Mouse (Mus musculus) Patski (cell line): ENCODE measurements around the gene Ip6k2. TPM values are rescaled to one million over a fixed set of nuclear protein-coding genes. Genes with fewer than 3 reads are reported as not detected.

ENCODE experiments used
- ATAC-seq: fragments of 100-300 bp; one replicate; pipeline ENCODE4 v1.8.0; 2021
- CTCF ChIA-PET: fragments of 350-600 bp; sonication (Branson Sonifier 250); formaldehyde crosslinking; loops from one replicate; lab custom pipeline; 2022; ENCODE audit warnings: inconsistent platforms; lab: Charles Lee
- POLR2A ChIA-PET: fragments of 350-600 bp; sonication (Branson Sonifier 250); formaldehyde crosslinking; loops from one replicate; lab custom pipeline; 2022; ENCODE audit warnings: antibody characterized with exemption, inconsistent platforms; lab: Charles Lee
- DNase-seq: peaks from one replicate; pipeline ENCODE4 v3.0.0-alpha.2; 2011; ENCODE audit warnings: low read depth, low spot score
- H3K27me3 ChIP-seq: fragments of 371-371 bp; one replicate; pipeline ENCODE4 v1.5.1; 2021
- CTCF ChIP-seq: fragments of 100-300 bp; IDR thresholded peaks from one replicate; pipeline ENCODE4 v1.5.1; 2021
- in situ Hi-C: fragments of 300-500 bp; cut with MboI; formaldehyde crosslinking; loops from 3 replicates; pipeline ENCODE4 v1.11.1; 2018; ENCODE audit warnings: low pct_unique_long_range_greater_than_20kb, mixed read lengths
- polyA plus RNA-seq: library from polyadenylated mRNA; unstranded; gene quantifications from one replicate; pipeline ENCODE4 v1.2.3, GENCODE M21; 2021

The Ip6k2 gene
- 89.9 TPM for polyA plus RNA-seq

- ChIA-PET CTCF (interaction anchor here (0.8 to 3.3 kb wide), 2 partner anchors 14 to 15 kb away, joined by 3 to 15 read pairs; no protein-coding TSS in a partner anchor), POLR2A (interaction anchor here (0.6 to 2.6 kb wide), 4 partner anchors 15 to 1512 kb away, joined by 3 to 7 read pairs (median 4); no protein-coding TSS in a partner anchor)
- DNase-seq, result no peak
- ATAC-seq, result peak; percentile 98
- H3K27me3 ChIP-seq, result no peaks in the 10 kb centered on the region
- in situ Hi-C loops, result no loop called here
- no peak for TF ChIP-seq CTCF
These were observed at the start of gene Ip6k2 for GRCm38 (mm10) chr9:108783548-108784463. Ip6k2 (plus strand) TSS chr9:108783796.

- CTCF ChIA-PET, result no interaction called here
- POLR2A ChIA-PET, result no interaction called here
- TF ChIP-seq CTCF, result no peak
- in situ Hi-C loops, result no loop called here
- DNase-seq (no peak), ATAC-seq (no peak)
- H3K27me3 ChIP-seq, result no peaks in the 10 kb centered on the region
These were observed 49.0 kb upstream of the Ip6k2 start for GRCm38 (mm10) chr9:108734626-108735025.

GRCm38 (mm10) chr9:108739239-108739638 lies 44.4 kb upstream of the Ip6k2 start:
- ChIA-PET CTCF (interaction anchor here (1.5 to 2.1 kb wide), 2 partner anchors 14 to 41 kb away, joined by 3 to 5 read pairs; no protein-coding TSS in a partner anchor), POLR2A (interaction anchor here (0.6 kb wide), 1 partner anchor 103 kb away, joined by 4 read pairs; no protein-coding TSS in a partner anchor)
- in situ Hi-C loops, result no loop called here
- no peaks in the 10 kb centered on the region for H3K27me3 ChIP-seq
- DNase-seq (no peak), ATAC-seq (peak; percentile 51)
- no peak for TF ChIP-seq CTCF

- CTCF ChIA-PET, result interaction anchor here (2.1 kb wide), 1 partner anchor 13 kb away, joined by 5 read pairs; no protein-coding TSS in a partner anchor
- POLR2A ChIA-PET, result interaction anchor here (0.5 to 0.6 kb wide), 2 partner anchors 103 to 327 kb away, joined by 4 read pairs; no protein-coding TSS in a partner anchor
- ATAC-seq (no peak), DNase-seq (no peak)
- H3K27me3 ChIP-seq, result no peaks in the 10 kb centered on the region
- in situ Hi-C loops, result no loop called here
- TF ChIP-seq CTCF, result no peak
These were observed 43.5 kb upstream of the Ip6k2 start for GRCm38 (mm10) chr9:108740062-108740461.

GRCm38 (mm10) chr9:108742048-108742447 lies 41.5 kb upstream of the Ip6k2 start:
- DNase-seq (no peak), ATAC-seq (no peak)
- H3K27me3 ChIP-seq, result no peaks in the 10 kb centered on the region
- no peak for TF ChIP-seq CTCF
- ChIA-PET POLR2A (no interaction called here), CTCF (interaction anchor here (1.1 to 1.3 kb wide), 3 partner anchors 11 to 38 kb away, joined by 3 to 4 read pairs (median 3); no protein-coding TSS in a partner anchor)
- in situ Hi-C loops, result no loop called here

GRCm38 (mm10) chr9:108746876-108747499 lies 36.6 kb upstream of the Ip6k2 start:
- in situ Hi-C loops, result no loop called here
- no peak for ATAC-seq
- no peak for TF ChIP-seq CTCF
- no peak for DNase-seq
- ChIA-PET POLR2A (no interaction called here), CTCF (no interaction called here)
- H3K27me3 ChIP-seq, result no peaks in the 10 kb centered on the region

GRCm38 (mm10) chr9:108747694-108748093 lies 35.9 kb upstream of the Ip6k2 start:
- ATAC-seq (no peak), DNase-seq (no peak)
- in situ Hi-C loops, result no loop called here
- H3K27me3 ChIP-seq, result no peaks in the 10 kb centered on the region
- CTCF ChIA-PET, result interaction anchor here (0.7 to 1.0 kb wide), 2 partner anchors 23 to 72 kb away, joined by 3 to 4 read pairs; no protein-coding TSS in a partner anchor
- no peak for TF ChIP-seq CTCF
- POLR2A ChIA-PET, result no interaction called here

- in situ Hi-C loops, result no loop called here
- H3K27me3 ChIP-seq, result no peaks in the 10 kb centered on the region
- TF ChIP-seq CTCF, result no peak
- CTCF ChIA-PET, result interaction anchor here (1.0 kb wide), 1 partner anchor 71 kb away, joined by 4 read pairs; no protein-coding TSS in a partner anchor
- no peak for ATAC-seq
- DNase-seq, result no peak
- POLR2A ChIA-PET, result no interaction called here
These were observed 34.9 kb upstream of the Ip6k2 start for GRCm38 (mm10) chr9:108748600-108749183.

- POLR2A ChIA-PET, result no interaction called here
- DNase-seq (no peak), ATAC-seq (no peak)
- in situ Hi-C loops, result no loop called here
- no peak for TF ChIP-seq CTCF
- H3K27me3 ChIP-seq, result no peaks in the 10 kb centered on the region
- CTCF ChIA-PET, result interaction anchor here (1.0 kb wide), 1 partner anchor 69 kb away, joined by 3 read pairs; no protein-coding TSS in a partner anchor
These were observed 33.0 kb upstream of the Ip6k2 start for GRCm38 (mm10) chr9:108750616-108751015.
